1 mouse cellular context compared by ENCODE assay signal in the genomic region with DNA sequence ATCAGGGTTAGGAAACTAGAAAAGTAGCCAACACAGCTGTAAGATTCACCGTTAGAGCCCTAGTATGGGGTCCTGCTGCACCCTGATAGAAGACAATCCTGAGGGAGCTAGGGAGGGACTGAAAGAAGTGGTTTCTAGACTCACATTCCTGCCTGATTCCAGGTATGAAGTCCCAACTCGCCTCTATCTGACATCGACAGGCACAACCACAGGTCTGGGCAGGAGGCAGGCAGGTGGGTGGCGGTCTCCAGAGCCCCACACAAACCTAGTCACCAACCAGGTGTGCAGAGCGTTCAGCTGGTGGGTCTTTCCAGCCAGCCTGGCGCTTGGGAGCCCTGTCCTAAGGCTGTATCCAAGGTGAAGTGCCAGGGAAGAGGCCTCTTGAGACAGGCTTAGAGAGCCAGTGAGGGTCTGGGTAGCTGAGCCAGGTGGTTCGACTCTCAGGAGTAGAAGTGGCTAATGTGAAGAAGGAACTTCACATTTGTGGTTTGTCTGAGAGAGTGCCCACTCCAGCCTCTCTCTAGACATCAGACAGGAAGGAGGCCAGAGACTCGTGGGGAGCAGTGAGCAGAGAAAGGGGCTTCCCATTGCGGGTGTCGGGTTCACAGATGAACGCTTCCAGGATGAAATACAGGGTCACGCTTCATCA.
A peak's percentile ranks its signal among the peaks of the same experiment; 100 is the strongest.
TF ChIP-seq lines count a peak whose summit lies in the region.

No protein-coding gene starts in this region.

TF ChIP-seq in CH12.LX, 34 proteins besides CTCF, POLR2A, EP300 and RAD21 (continued from another document):
- TF ChIP-seq GABPA (IDR thresholded peaks at IDR 0.05; ENCODE audit: insufficient replicate concordance, low read depth, low read length) (no peak), E2F4 (IDR thresholded peaks at IDR 0.05; ENCODE audit: insufficient replicate concordance, low read depth, low read length) (no peak), UBTF (IDR thresholded peaks at IDR 0.05; ENCODE audit: low read depth, low read length) (no peak), MYC (IDR thresholded peaks at IDR 0.05; ENCODE audit: low read depth, low read length) (no peak), HCFC1 (IDR thresholded peaks at IDR 0.05; ENCODE audit: low read depth, low read length) (no peak), ZC3H11A (IDR thresholded peaks at IDR 0.05; ENCODE audit: low read depth, low read length) (no peak), PAX5 (IDR thresholded peaks at IDR 0.05; ENCODE audit: low read length) (no peak), ELF1 (IDR thresholded peaks at IDR 0.05; ENCODE audit: low read depth, low read length) (no peak), USF2 (conservative IDR thresholded peaks at IDR 0.05; ENCODE audit: low read depth, low read length) (no peak), ETS1 (conservative IDR thresholded peaks at IDR 0.05; ENCODE audit: low read depth, low read length) (peak; percentile 68), ZMIZ1 (IDR thresholded peaks at IDR 0.05; ENCODE audit: low read depth, low read length) (no peak)
TF ChIP-seq in CH12.LX: peak in this region for 5.
